Mouse (Mus musculus) forebrain, embryonic 15.5 days (tissue): ENCODE measurements around the gene A430078G23Rik. TPM values are rescaled to one million over a fixed set of nuclear protein-coding genes. Genes with fewer than 3 reads are reported as not detected.

Experiments used
- polyA plus RNA-seq: library from polyadenylated mRNA; unstranded; fragments of >200 nt; fragmentation: Nextera tagmentation; extraction: Ambion mirVana; gene quantifications from 2 replicates; pipeline ENCODE4 v1.2.1, GENCODE M21; 2015

The A430078G23Rik gene
- polyA plus RNA-seq, 1 experiment from 2014 or later = 0.11 TPM

Other genes with a start within 250 kb of the A430078G23Rik start
- 63.2 and 66.5 TPM in 2 replicates for gene Insr, start 73.8 kb upstream of the A430078G23Rik start, polyA plus RNA-seq
- gene Arhgef18, start 39.6 kb downstream of the A430078G23Rik start, polyA plus RNA-seq = 11.5 and 12.7 TPM in 2 replicates
- gene Pex11g, start 114.3 kb downstream of the A430078G23Rik start, polyA plus RNA-seq = 3.3 and 3.8 TPM in 2 replicates
- 0.11 and 0.25 TPM in 2 replicates for gene Tex45, start 117.4 kb downstream of the A430078G23Rik start, polyA plus RNA-seq
- 74.3 and 79.6 TPM in 2 replicates for gene Zfp358, start 139.7 kb downstream of the A430078G23Rik start, polyA plus RNA-seq
- gene Mcoln1, start 147.0 kb downstream of the A430078G23Rik start, polyA plus RNA-seq = 88.9 and 95.4 TPM in 2 replicates
- gene Pnpla6, start 162.0 kb downstream of the A430078G23Rik start, polyA plus RNA-seq = 28.0 and 28.1 TPM in 2 replicates
- 0.64 and 0.89 TPM in 2 replicates for gene C330021F23Rik, start 214.6 kb downstream of the A430078G23Rik start, polyA plus RNA-seq
- 33.4 and 34.8 TPM in 2 replicates for gene Camsap3, start 233.9 kb downstream of the A430078G23Rik start, polyA plus RNA-seq